In genomic region chr1:150050256-150050655, GRCm38 (mm10) we compare ENCODE assay signal across 35 mouse cellular contexts. TPM values are rescaled to one million over a fixed set of nuclear protein-coding genes. Genes with fewer than 3 reads are reported as not detected.
"Had no signal": no experiment of that assay in that cellular context is flagged by ENCODE, and none has a peak within 500 bp of the region (broad histone marks: within the 10 kb centered on the region; RNA-seq: fewer than 3 reads in every experiment).

No protein-coding gene starts in this region.

- ATAC-seq: hindbrain, embryonic 16.5 days; hindbrain, postnatal 0 days; inflammation-experienced regulatory T-cells, adult 6 months; intestine, embryonic 15.5 days; intestine, embryonic 16.5 days; intestine, postnatal 0 days had no signal

- H3K4me1 ChIP-seq: heart, embryonic 12.5 days; heart, embryonic 13.5 days; heart, embryonic 15.5 days; hindbrain, embryonic 10.5 days; hindbrain, embryonic 12.5 days; hindbrain, embryonic 13.5 days; hindbrain, embryonic 15.5 days; intestine, embryonic 15.5 days; kidney, embryonic 15.5 days had no signal

- H3K4me2 ChIP-seq: heart, embryonic 11.5 days; heart, embryonic 12.5 days; heart, embryonic 13.5 days; heart, embryonic 15.5 days; hindbrain, embryonic 12.5 days; hindbrain, embryonic 13.5 days; hindbrain, embryonic 14.5 days; hindbrain, embryonic 15.5 days; intestine, embryonic 15.5 days; kidney, embryonic 15.5 days had no signal

- H3K4me3 ChIP-seq: heart, embryonic 12.5 days; heart, embryonic 13.5 days; heart, embryonic 15.5 days; hindbrain, embryonic 10.5 days; hindbrain, embryonic 12.5 days; hindbrain, embryonic 13.5 days; hindbrain, embryonic 15.5 days; intestine, embryonic 15.5 days; kidney, embryonic 15.5 days; layer of hippocampus, adult 2 months; left cerebral cortex, adult 2 months had no signal

- DNase-seq: heart, postnatal 10 days; heart, postnatal 14 days; heart, postnatal 36 days; heart, postnatal 4 days; kidney, adult 11 months; kidney, adult 18-20 months; kidney, adult 2 months; kidney, adult 8-10 months; kidney, adult 9 months; kidney, postnatal 10 days; kidney, postnatal 14 days; kidney, postnatal 25 days; kidney, postnatal 36 days; kidney, postnatal 4 days; layer of hippocampus, adult 9-11 months; layer of hippocampus, postnatal 36 days had no signal

- H3K9me3 ChIP-seq: heart, embryonic 12.5 days; heart, embryonic 13.5 days; heart, embryonic 15.5 days; hindbrain, embryonic 10.5 days; hindbrain, embryonic 12.5 days; hindbrain, embryonic 13.5 days; hindbrain, embryonic 15.5 days; intestine, embryonic 15.5 days; kidney, embryonic 15.5 days had no signal

- H3K9ac ChIP-seq: heart, embryonic 12.5 days; heart, embryonic 13.5 days; heart, embryonic 15.5 days; hindbrain, embryonic 12.5 days; hindbrain, embryonic 13.5 days; hindbrain, embryonic 14.5 days; hindbrain, embryonic 15.5 days; intestine, embryonic 15.5 days; kidney, embryonic 15.5 days had no signal

- H3K36me3 ChIP-seq: heart, embryonic 12.5 days; heart, embryonic 13.5 days; heart, embryonic 15.5 days; hindbrain, embryonic 10.5 days; hindbrain, embryonic 12.5 days; hindbrain, embryonic 13.5 days; hindbrain, embryonic 15.5 days; intestine, embryonic 15.5 days; kidney, embryonic 15.5 days had no signal

- H3K27ac ChIP-seq: heart, embryonic 13.5 days; heart, embryonic 15.5 days; hindbrain, embryonic 10.5 days; hindbrain, embryonic 12.5 days; hindbrain, embryonic 13.5 days; hindbrain, embryonic 14.5 days; hindbrain, embryonic 15.5 days; hindbrain, postnatal 0 days; intestine, embryonic 15.5 days; kidney, embryonic 15.5 days; kidney, postnatal 0 days; layer of hippocampus, adult 2 months; left cerebral cortex, adult 2 months had no signal

- H3K27me3 ChIP-seq: heart, embryonic 12.5 days; heart, embryonic 13.5 days; heart, embryonic 15.5 days; hindbrain, embryonic 12.5 days; hindbrain, embryonic 13.5 days; hindbrain, embryonic 15.5 days; intestine, embryonic 15.5 days; kidney, embryonic 15.5 days had no signal

RNA-seq across cellular contexts. Expression of gene Ptgs2, which starts 49.6 kb away (rescaled TPM):
- polyA plus RNA-seq: inflammation-experienced regulatory T-cells, adult 6 months had no signal
